Mouse (Mus musculus): ENCODE results near the gene Ccr7. TPM values are rescaled to one million over a fixed set of nuclear protein-coding genes. Genes with fewer than 3 reads are reported as not detected.

Ccr7 gene
- polyA plus RNA-seq, 1 experiment from 2014 or later: not detected

DNA sequence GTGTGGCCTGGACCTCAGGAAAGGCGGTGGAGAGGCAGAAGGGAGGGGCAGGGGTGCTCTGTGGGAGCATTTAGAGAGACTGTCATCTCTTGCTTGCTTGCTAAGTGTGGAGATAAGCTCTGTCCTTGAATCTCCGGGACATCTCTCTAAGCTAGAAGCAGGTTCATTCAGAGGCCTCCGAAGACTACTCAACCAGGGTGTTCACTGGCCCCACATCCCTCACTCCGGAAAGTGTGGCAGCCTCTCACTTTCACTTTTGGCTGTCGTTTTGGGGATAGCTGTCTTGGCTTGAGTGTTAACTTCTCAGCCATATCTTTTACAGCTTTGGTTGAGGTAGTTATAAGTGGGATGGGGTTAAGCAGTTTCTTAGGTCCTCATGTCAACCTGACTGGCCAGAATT is 10.4 kb downstream of the Ccr7 start:
- Histone ChIP-seq H3K4me1 (ENCODE audit: control insufficient read depth, insufficient read depth, low read length) (peaks cover 12% of the 10 kb centered on the region; the same call in 1 of the 2 replicates), H3K4me3 (ENCODE audit: low read depth, low read length) (no peak overlapping the region), H3K36me3 (ENCODE audit: control insufficient read depth, insufficient read depth, low read length) (no peaks in the 10 kb centered on the region), H3K9me3 (replicated peaks; ENCODE audit: control insufficient read depth, low read length) (no peaks in the 10 kb centered on the region), H3K27me3 (replicated peaks; ENCODE audit: control insufficient read depth, insufficient read depth, low read length) (no peaks in the 10 kb centered on the region), H3K9ac (ENCODE audit: low read length) (no peak overlapping the region), H3K27ac (ENCODE audit: low read depth, low read length) (no peak overlapping the region), H3K4me2 (ENCODE audit: low read length) (no peak overlapping the region)
- ATAC-seq (no peak), DNase-seq (ENCODE audit: low spot score) (no peak)
- WGBS: 86% methylated on average over 5 of the region's 5 CpGs

DNA sequence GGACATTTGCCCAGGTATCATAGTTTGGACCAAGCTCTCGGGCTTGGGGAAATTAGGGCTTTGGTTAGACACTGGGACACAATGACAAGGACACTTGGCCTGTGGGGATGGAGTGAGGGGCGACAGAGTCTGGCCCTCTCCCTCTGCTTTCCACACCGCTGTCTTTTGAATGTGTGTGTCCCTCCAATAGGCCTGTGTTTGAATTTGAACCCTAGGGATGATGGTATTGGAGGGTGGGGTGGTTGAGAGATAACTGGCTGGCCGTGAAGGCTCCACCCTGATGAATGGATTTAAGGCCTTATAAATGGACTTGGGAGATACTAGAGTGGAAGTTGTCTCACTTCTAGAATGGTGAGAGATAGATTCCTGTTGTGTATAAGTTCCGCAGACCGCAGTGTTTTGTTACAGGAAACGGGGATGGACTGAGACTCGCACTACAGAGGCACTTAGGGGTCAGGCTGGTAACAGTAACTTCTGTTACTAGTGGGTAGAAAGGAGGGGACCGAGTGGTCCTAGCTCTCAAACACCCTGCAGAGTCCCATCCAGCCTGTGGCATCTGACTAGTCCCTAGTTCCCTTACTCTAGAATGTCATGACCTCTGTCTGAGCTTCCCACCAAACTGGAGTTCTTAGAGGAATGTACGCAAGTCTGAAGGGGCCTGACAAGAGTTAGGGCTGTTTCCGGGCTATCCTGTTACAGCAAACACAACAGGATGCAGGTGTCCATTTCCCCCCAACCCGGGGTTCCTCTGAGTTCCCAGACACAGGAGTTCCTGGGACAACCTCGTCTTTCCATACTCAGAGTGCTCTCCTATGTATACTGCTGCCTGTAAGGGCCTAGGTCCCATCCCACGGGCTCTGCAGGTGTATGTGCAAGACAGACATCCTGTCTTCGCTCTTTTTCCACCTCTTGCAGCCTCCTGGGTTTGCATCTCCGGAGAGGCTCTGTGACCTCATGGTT is 11.5 kb downstream of the Ccr7 start:
- no peak overlapping the region for H3K27ac ChIP-seq (ENCODE audit: low read depth, low read length)
- DNase-seq (ENCODE audit: low spot score) (no peak), ATAC-seq (no peak)
- peaks cover 5% of the 10 kb centered on the region; the same call in 1 of the 2 replicates for H3K4me1 ChIP-seq (ENCODE audit: control insufficient read depth, insufficient read depth, low read length)
- no peaks in the 10 kb centered on the region for H3K9me3 ChIP-seq (replicated peaks; ENCODE audit: control insufficient read depth, low read length)
- no peak overlapping the region for H3K9ac ChIP-seq (ENCODE audit: low read length)
- no peak overlapping the region for H3K4me3 ChIP-seq (ENCODE audit: low read depth, low read length)
- WGBS: 84% methylated on average over 16 of the region's 16 CpGs
- H3K4me2 ChIP-seq (ENCODE audit: low read length): no peak overlapping the region
- H3K27me3 ChIP-seq (replicated peaks; ENCODE audit: control insufficient read depth, insufficient read depth, low read length): no peaks in the 10 kb centered on the region
- H3K36me3 ChIP-seq (ENCODE audit: control insufficient read depth, insufficient read depth, low read length): no peaks in the 10 kb centered on the region

DNA sequence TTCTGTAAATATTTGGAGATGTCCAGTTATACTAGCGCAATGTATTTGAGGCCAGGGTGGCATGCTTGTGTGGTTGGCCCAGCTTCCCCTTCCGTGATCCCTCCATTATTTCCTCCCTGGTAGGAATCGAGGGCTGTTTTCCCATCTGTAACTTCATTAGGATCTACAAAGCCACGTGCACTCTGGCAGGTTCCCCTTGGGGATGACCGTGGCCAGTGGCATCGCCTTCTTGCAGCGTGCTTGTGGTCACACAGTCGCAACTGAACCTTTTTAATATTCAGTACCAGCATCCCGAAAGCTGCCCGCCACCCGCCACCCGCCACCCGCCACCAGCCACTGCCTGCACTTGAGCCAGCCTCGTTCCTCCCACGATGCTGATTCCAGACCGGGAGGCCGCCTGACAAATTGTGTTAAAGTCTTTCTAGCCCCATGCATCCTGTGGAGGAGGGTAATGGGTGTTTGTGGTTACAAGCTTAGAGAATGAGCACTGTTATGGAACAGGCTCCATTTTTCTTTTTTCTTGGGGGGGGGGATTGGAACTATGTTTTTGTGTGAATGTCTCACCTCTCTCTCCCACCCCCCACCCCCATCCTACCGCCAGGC is 12.3 kb downstream of the Ccr7 start:
- no peaks in the 10 kb centered on the region for H3K27me3 ChIP-seq (replicated peaks; ENCODE audit: control insufficient read depth, insufficient read depth, low read length)
- ATAC-seq (no peak), DNase-seq (ENCODE audit: low spot score) (no peak)
- no peak overlapping the region for H3K27ac ChIP-seq (ENCODE audit: low read depth, low read length)
- WGBS: 74% methylated on average over 18 of the region's 18 CpGs
- H3K4me2 ChIP-seq (ENCODE audit: low read length): no peak overlapping the region
- no peak overlapping the region for H3K9ac ChIP-seq (ENCODE audit: low read length)
- no peaks in the 10 kb centered on the region; the same call in 1 of the 2 replicates for H3K4me1 ChIP-seq (ENCODE audit: control insufficient read depth, insufficient read depth, low read length)
- H3K36me3 ChIP-seq (ENCODE audit: control insufficient read depth, insufficient read depth, low read length): no peaks in the 10 kb centered on the region
- H3K9me3 ChIP-seq (replicated peaks; ENCODE audit: control insufficient read depth, low read length): no peaks in the 10 kb centered on the region
- H3K4me3 ChIP-seq (ENCODE audit: low read depth, low read length): no peak overlapping the region

DNA sequence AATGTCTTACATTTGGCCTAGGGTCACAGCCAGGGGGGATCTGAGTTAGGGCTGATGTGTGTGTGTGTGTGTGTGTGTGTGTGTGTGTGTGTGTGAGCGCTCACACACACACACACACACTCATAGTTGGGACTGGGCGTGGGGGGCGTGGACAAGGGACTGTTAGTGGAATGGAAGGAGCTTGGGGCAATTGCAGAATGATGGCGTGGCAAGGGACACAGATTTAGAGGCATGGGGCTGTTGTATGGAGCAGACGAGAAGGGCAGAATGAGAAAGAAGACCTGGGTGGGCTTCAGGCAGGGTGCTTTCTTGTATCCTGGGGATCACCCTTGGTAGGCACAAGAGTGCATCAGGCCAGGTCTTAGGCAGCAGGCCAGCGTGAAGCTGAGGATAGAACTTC is 12.8 kb downstream of the Ccr7 start:
- Histone ChIP-seq H3K4me1 (ENCODE audit: control insufficient read depth, insufficient read depth, low read length) (no peaks in the 10 kb centered on the region; the same call in 1 of the 2 replicates), H3K36me3 (ENCODE audit: control insufficient read depth, insufficient read depth, low read length) (no peaks in the 10 kb centered on the region), H3K9ac (ENCODE audit: low read length) (no peak overlapping the region), H3K4me2 (ENCODE audit: low read length) (no peak overlapping the region), H3K9me3 (replicated peaks; ENCODE audit: control insufficient read depth, low read length) (no peaks in the 10 kb centered on the region), H3K27me3 (replicated peaks; ENCODE audit: control insufficient read depth, insufficient read depth, low read length) (no peaks in the 10 kb centered on the region), H3K4me3 (ENCODE audit: low read depth, low read length) (no peak overlapping the region), H3K27ac (ENCODE audit: low read depth, low read length) (no peak overlapping the region)
- WGBS: 85% methylated on average over 6 of the region's 6 CpGs
- ATAC-seq: no peak
- DNase-seq (ENCODE audit: low spot score): no peak

DNA sequence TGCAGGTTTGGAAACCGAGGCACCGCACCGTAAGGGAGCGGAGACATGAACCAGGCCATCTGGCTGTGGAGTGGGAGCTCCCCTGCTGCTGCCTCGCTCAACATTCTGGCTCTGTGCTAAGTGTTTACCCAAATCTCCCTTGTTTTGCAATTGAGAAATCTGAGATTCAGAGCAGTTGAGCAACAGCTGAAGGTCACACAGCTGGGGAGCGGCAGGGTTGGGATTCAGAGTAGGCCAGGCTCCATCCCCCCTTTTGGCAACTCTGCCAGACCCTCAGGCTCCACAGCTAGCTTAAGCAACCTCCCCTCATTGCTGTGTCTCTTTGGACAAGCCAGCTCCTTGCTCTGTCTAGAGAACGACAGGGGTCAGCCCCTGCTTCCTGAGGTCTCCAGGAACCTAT is 13.3 kb downstream of the Ccr7 start:
- H3K27ac ChIP-seq (ENCODE audit: low read depth, low read length): no peak overlapping the region
- no peaks in the 10 kb centered on the region for H3K36me3 ChIP-seq (ENCODE audit: control insufficient read depth, insufficient read depth, low read length)
- H3K9ac ChIP-seq (ENCODE audit: low read length): no peak overlapping the region
- H3K27me3 ChIP-seq (replicated peaks; ENCODE audit: control insufficient read depth, insufficient read depth, low read length): no peaks in the 10 kb centered on the region
- H3K9me3 ChIP-seq (replicated peaks; ENCODE audit: control insufficient read depth, low read length): no peaks in the 10 kb centered on the region
- no peak overlapping the region for H3K4me2 ChIP-seq (ENCODE audit: low read length)
- no peaks in the 10 kb centered on the region for H3K4me1 ChIP-seq (ENCODE audit: control insufficient read depth, insufficient read depth, low read length)
- ATAC-seq (no peak), DNase-seq (ENCODE audit: low spot score) (no peak)
- no peak overlapping the region for H3K4me3 ChIP-seq (ENCODE audit: low read depth, low read length)
- WGBS: 81% methylated on average over 7 of the region's 7 CpGs

DNA sequence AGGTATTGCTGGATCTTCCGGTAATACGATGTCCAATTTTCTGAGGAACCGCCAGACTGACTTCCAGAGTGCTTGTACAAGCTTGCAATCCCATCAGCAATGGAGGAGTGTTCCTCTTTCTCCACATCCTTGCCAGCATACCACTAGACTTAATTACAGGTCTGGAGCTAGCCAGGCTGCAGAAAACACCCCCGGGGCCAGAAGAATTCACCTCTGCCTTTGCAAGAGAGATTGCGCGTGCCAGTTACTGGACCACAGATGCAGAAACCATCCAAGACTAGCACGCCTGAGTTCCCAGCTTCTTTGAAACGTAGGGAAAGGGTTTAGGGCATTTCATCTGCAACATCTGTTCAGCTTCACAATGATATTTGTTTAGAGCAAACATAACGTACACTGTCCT is 15.9 kb downstream of the Ccr7 start:
- 87% methylated on average over 9 of the region's 9 CpGs for WGBS
- H3K4me1 ChIP-seq (ENCODE audit: control insufficient read depth, insufficient read depth, low read length): no peaks in the 10 kb centered on the region

DNA sequence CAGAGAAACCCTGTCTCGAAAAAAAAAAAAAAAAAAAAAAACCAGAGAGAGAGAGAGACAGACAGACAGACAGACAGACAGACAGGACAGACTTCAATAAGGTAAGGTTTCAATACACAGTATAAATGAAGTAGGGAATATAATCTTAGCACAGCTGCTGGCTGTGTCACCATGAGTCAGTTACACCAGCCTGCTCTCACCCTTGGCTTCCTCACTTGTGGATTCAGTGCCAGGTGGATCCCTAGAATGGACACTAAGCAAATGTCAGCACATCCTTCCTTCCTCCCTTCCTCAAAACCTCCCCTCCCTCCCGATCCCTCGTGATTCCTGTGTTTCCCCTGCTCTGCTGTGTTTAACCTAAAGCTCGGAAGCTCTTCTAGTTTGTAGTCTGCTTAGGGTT is 17.5 kb downstream of the Ccr7 start:
- no peak overlapping the region for H3K4me3 ChIP-seq (ENCODE audit: low read depth, low read length)
- H3K4me1 ChIP-seq (ENCODE audit: control insufficient read depth, insufficient read depth, low read length): peaks cover 2% of the 10 kb centered on the region
- no peak overlapping the region for H3K27ac ChIP-seq (ENCODE audit: low read depth, low read length)
- DNase-seq (ENCODE audit: low spot score) (no peak), ATAC-seq (no peak)
- H3K4me2 ChIP-seq (ENCODE audit: low read length): no peak overlapping the region
- no peaks in the 10 kb centered on the region for H3K9me3 ChIP-seq (replicated peaks; ENCODE audit: control insufficient read depth, low read length)
- H3K27me3 ChIP-seq (replicated peaks; ENCODE audit: control insufficient read depth, insufficient read depth, low read length): no peaks in the 10 kb centered on the region
- 78% methylated on average over 4 of the region's 4 CpGs for WGBS
- H3K9ac ChIP-seq (ENCODE audit: low read length): no peak overlapping the region
- no peaks in the 10 kb centered on the region for H3K36me3 ChIP-seq (ENCODE audit: control insufficient read depth, insufficient read depth, low read length)

More for the DNA sequence above, 15.9 kb downstream of the Ccr7 start:
- H3K4me3 ChIP-seq (ENCODE audit: low read depth, low read length): no peak overlapping the region
- H3K36me3 ChIP-seq (ENCODE audit: control insufficient read depth, insufficient read depth, low read length): no peaks in the 10 kb centered on the region
- H3K4me2 ChIP-seq (ENCODE audit: low read length): no peak overlapping the region
- no peak overlapping the region for H3K27ac ChIP-seq (ENCODE audit: low read depth, low read length)
- ATAC-seq (no peak), DNase-seq (ENCODE audit: low spot score) (no peak)
- no peaks in the 10 kb centered on the region for H3K9me3 ChIP-seq (replicated peaks; ENCODE audit: control insufficient read depth, low read length)
- H3K9ac ChIP-seq (ENCODE audit: low read length): no peak overlapping the region
- no peaks in the 10 kb centered on the region for H3K27me3 ChIP-seq (replicated peaks; ENCODE audit: control insufficient read depth, insufficient read depth, low read length)

DNA sequence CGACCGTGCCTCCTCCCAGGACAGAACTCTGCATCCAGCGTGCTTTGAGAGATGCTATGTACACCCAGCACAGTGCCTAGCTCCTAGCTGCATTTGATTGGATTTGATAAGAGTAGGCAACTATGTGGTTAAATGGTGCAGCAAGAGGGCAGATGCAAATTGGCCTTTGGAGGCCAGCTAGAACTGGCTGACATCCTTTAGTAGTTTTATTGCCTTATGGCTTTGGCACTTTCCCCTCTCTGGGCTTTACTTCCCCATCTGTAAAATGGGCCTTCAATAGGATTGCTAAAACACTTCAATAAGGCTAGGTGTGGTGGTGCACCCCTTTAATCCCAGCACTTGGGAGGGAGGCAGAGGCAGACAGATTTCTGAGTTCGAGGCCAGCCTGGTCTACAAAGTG is 17.9 kb downstream of the Ccr7 start:
- Histone ChIP-seq H3K27me3 (replicated peaks; ENCODE audit: control insufficient read depth, insufficient read depth, low read length) (no peaks in the 10 kb centered on the region), H3K9me3 (replicated peaks; ENCODE audit: control insufficient read depth, low read length) (no peaks in the 10 kb centered on the region), H3K27ac (ENCODE audit: low read depth, low read length) (no peak overlapping the region), H3K4me2 (ENCODE audit: low read length) (no peak overlapping the region), H3K9ac (ENCODE audit: low read length) (no peak overlapping the region), H3K4me1 (ENCODE audit: control insufficient read depth, insufficient read depth, low read length) (peaks cover 6% of the 10 kb centered on the region), H3K4me3 (ENCODE audit: low read depth, low read length) (no peak overlapping the region), H3K36me3 (ENCODE audit: control insufficient read depth, insufficient read depth, low read length) (no peaks in the 10 kb centered on the region)
- DNase-seq (ENCODE audit: low spot score): no peak
- WGBS: 66% methylated on average over 4 of the region's 4 CpGs
- no peak for ATAC-seq

DNA sequence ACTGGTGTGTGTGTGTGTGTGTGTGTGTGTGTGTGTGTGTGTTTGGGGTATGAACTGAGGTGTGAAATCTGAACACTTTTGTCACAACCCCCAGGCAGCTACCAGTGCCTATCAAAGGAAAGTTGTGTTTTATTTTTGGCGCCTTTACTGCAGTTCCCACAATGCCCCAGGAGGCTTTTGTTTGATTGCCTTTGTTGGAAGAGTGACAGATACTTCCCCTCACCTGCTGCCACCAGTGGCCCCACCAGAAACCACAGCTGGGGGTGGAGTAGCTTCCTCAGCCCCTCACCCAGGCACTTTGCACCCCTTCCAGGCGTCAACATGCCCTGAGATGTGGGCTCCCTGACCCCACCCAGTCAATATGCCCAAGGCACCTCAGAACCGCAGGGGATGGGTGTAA is 18.5 kb downstream of the Ccr7 start:
- no peak overlapping the region for H3K4me3 ChIP-seq (ENCODE audit: low read depth, low read length)
- H3K36me3 ChIP-seq (ENCODE audit: control insufficient read depth, insufficient read depth, low read length): no peaks in the 10 kb centered on the region
- H3K9me3 ChIP-seq (replicated peaks; ENCODE audit: control insufficient read depth, low read length): no peaks in the 10 kb centered on the region
- DNase-seq (ENCODE audit: low spot score) (no peak), ATAC-seq (no peak)
- H3K27me3 ChIP-seq (replicated peaks; ENCODE audit: control insufficient read depth, insufficient read depth, low read length): no peaks in the 10 kb centered on the region
- peaks cover 9% of the 10 kb centered on the region for H3K4me1 ChIP-seq (ENCODE audit: control insufficient read depth, insufficient read depth, low read length)
- H3K9ac ChIP-seq (ENCODE audit: low read length): no peak overlapping the region
- WGBS: 39% methylated on average over 3 of the region's 3 CpGs
- H3K4me2 ChIP-seq (ENCODE audit: low read length): no peak overlapping the region
- no peak overlapping the region for H3K27ac ChIP-seq (ENCODE audit: low read depth, low read length)

Measured in forebrain, embryonic 14.5 days (tissue).